Mouse (Mus musculus): Measurements from ENCODE around the gene Per2.

GRCm38 (mm10) chr1:91454366-91454765, 4.8 kb downstream of the Per2 start:
- TF ChIP-seq CHD2 (IDR thresholded peaks at IDR 0.05; ENCODE audit: low read depth, low read length) (no peak), HCFC1 (IDR thresholded peaks at IDR 0.05; ENCODE audit: borderline replicate concordance, insufficient read depth, low read length) (no peak), MAFK (IDR thresholded peaks at IDR 0.05; ENCODE audit: insufficient read depth, low read depth, low read length) (no peak), ZC3H11A (IDR thresholded peaks at IDR 0.05; ENCODE audit: borderline replicate concordance, low read depth, low read length) (no peak)
